Mouse (Mus musculus) forebrain, embryonic 16.5 days (tissue): Measurements from ENCODE around the gene Bcl9l. TPM values are rescaled to one million over a fixed set of nuclear protein-coding genes. Genes with fewer than 3 reads are reported as not detected.

Experiments used
- ATAC-seq: fragments of 200-750 bp; cut with Nextera tagmentation; 2 replicates; pipeline ENCODE4 v1.8.0; 2017; ENCODE audit warnings: mild to moderate bottlenecking, moderate library complexity
- H3K27ac ChIP-seq: fragments of 300-500 bp; sonication (generic); 2 replicates; pipeline ENCODE4 v1.5.1; 2014; ENCODE audit warnings: low read length, control low read depth
- H3K27me3 ChIP-seq: fragments of 300-500 bp; sonication (generic); replicated peaks from 2 replicates; pipeline ENCODE4 v1.6.1; 2014; ENCODE audit warnings: low read length; ENCODE audit not compliant: control insufficient read depth, insufficient read depth
- H3K36me3 ChIP-seq: fragments of 300-500 bp; sonication (generic); 2 replicates; pipeline ENCODE4 v1.6.1; 2014; ENCODE audit not compliant: control insufficient read depth, insufficient read depth
- H3K4me1 ChIP-seq: fragments of 300-500 bp; sonication (generic); replicated peaks from 2 replicates; pipeline ENCODE4 v1.6.1; 2014; ENCODE audit warnings: low read length; ENCODE audit not compliant: control insufficient read depth, insufficient read depth
- H3K4me2 ChIP-seq: fragments of 300-500 bp; sonication (generic); 2 replicates; pipeline ENCODE4 v1.6.1; 2014; ENCODE audit warnings: mild to moderate bottlenecking, low read length, control low read depth
- H3K4me3 ChIP-seq: fragments of 300-500 bp; sonication (generic); replicated peaks from 2 replicates; pipeline ENCODE4 v1.5.1; 2014; ENCODE audit warnings: mild to moderate bottlenecking, low read length, control low read depth
- H3K9ac ChIP-seq: fragments of 300-500 bp; sonication (generic); replicated peaks from 2 replicates; pipeline ENCODE4 v1.6.1; 2014; ENCODE audit warnings: low read depth, low read length, control low read depth
- H3K9me3 ChIP-seq: fragments of 300-500 bp; sonication (generic); 2 replicates; pipeline ENCODE4 v1.6.1; 2016; ENCODE audit warnings: low read length; ENCODE audit not compliant: control insufficient read depth
- WGBS: fragments of 180-500 bp; shearing (Covaris S2); extraction: QIAGEN DNeasy Blood & Tissue Kit; methylation state at CpG from one replicate; pipeline ENCODE4 v1.1.7; 2014; 5-methylcytosine and 5-hydroxymethylcytosine counted together
- polyA plus RNA-seq: library from polyadenylated mRNA; unstranded; fragments of >200 nt; fragmentation: Nextera tagmentation; extraction: Ambion mirVana; gene quantifications from 2 replicates; pipeline ENCODE4 v1.2.1, GENCODE M21; 2015

The Bcl9l gene
- polyA plus RNA-seq, 1 experiment from 2014 or later = 15.0 TPM

DNA sequence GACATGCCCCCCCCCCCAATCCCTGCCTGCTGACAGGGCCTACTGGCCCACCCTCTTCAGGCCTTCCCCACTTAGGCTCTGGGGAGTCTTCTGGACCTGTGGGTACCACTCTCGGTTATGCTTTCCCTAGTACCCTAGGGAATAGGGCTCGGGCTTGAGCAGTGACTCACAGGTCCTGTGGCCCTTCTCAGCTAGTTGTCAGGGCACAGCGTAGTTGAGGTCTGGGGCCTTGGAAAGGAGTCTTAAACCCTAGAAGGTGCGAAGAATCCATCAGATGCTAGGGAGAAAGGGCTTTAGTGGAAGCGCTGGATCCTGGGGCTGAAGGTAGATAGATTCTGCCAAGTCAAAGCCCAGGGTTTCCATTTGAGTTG, 17.5 kb downstream of the Bcl9l start:
- H3K27ac ChIP-seq = peak overlapping the region; percentile 79
- peak overlapping the region; percentile 57 for H3K4me2 ChIP-seq
- H3K9me3 ChIP-seq = no peaks in the 10 kb centered on the region
- ATAC-seq = no peak
- peaks cover 65% of the 10 kb centered on the region for H3K4me1 ChIP-seq
- H3K4me3 ChIP-seq = no peak overlapping the region
- H3K27me3 ChIP-seq = no peaks in the 10 kb centered on the region
- H3K9ac ChIP-seq = peak overlapping the region; percentile 31
- peaks cover 3% of the 10 kb centered on the region; the same call in 1 of the 2 replicates for H3K36me3 ChIP-seq
- 45% methylated on average over 5 of the region's 5 CpGs for WGBS

DNA sequence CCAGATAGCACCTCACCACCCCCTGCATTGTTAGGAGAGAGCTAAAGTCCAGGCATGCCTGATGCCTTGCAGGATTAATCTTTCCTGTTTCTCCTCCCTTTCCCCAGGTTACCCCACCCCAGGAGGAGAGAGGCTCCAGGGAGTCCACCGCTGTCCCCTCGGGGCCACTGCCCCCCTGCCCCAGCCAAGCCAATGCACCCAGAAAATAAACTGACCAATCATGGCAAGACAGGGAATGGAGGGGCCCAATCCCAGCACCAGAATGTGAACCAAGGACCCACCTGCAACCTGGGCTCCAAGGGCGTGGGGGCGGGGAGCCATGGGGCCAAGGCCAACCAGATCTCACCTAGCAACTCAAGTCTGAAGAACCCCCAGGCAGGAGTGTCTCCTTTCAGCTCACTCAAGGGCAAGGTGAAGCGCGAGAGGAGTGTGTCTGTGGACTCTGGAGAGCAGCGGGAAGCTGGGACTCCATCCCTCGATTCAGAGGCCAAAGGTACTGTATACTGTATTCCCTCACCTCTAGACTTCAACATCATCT, 18.1 kb downstream of the Bcl9l start:
- Histone ChIP-seq H3K27ac (no peak overlapping the region), H3K9ac (no peak overlapping the region; the same call in 1 of the 2 replicates), H3K9me3 (no peaks in the 10 kb centered on the region), H3K27me3 (no peaks in the 10 kb centered on the region), H3K4me1 (peaks cover 63% of the 10 kb centered on the region), H3K4me2 (no peak overlapping the region), H3K36me3 (peaks cover 5% of the 10 kb centered on the region; the same call in 1 of the 2 replicates), H3K4me3 (no peak overlapping the region)
- ATAC-seq = no peak
- 55% methylated on average over 8 of the region's 8 CpGs for WGBS

DNA sequence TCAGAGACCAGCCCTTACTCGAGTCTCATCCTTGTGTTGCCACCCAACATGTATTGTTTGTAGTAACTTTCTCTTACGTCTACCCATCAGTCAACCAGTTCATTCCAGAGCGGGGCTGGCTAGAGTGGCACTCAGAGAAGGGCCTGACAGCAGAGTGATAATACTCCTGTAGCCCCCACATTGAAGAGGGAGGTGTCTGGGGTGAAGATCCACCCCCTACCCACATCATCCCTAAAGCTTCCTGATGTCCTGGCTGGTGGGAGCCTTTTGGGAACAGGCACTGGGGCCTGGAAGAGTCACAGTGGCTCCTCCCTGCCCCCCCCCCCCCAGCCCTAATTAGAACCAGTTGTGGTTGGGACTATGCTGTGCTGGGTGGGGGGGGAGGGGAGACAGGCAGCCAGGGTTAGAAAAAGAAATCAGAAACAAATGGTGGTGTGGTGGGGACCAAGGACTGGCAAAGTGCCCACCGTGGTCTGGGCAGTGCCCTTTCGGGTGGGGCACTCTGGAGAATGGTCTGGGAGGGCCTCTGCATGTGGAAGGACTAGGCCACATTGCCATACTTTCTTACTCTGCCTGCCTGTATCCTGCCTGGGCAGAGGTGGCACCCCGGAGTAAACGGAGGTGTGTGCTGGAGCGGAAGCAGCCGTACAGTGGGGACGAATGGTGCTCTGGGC, 18.7 kb downstream of the Bcl9l start:
- peaks cover 66% of the 10 kb centered on the region for H3K4me1 ChIP-seq

DNA sequence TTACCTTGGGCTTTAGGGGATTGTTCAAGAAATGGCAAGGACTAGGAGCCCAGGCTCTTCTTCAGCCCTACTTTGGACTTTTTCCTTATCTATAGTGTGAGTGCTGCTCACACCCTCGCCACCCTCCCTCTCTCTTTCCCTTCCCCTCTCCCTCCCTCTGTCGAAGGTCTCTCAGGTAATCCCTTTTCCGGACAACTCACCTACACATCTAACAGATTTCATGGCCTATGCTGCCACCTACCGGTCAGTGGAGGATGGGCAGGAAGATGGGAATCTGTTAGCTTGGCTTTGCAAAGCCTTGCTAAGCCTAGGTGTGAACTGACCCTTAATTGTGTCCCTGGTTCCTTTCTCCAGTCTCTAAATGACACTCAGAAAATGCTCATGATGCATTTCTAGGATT, 19.4 kb downstream of the Bcl9l start:
- H3K4me1 ChIP-seq = peaks cover 59% of the 10 kb centered on the region
- H3K27ac ChIP-seq = no peak overlapping the region
- no peak overlapping the region for H3K4me2 ChIP-seq

More for the DNA sequence above, 18.7 kb downstream of the Bcl9l start:
- Histone ChIP-seq H3K27me3 (no peaks in the 10 kb centered on the region), H3K4me2 (no peak overlapping the region), H3K27ac (no peak overlapping the region), H3K9ac (0 out of 2 replicates have a peak overlapping the region, but pooled peaks have one; percentile 7), H3K9me3 (no peaks in the 10 kb centered on the region), H3K36me3 (peaks cover 12% of the 10 kb centered on the region), H3K4me3 (no peak overlapping the region)
- no peak for ATAC-seq
- WGBS = 35% methylated on average over 10 of the region's 10 CpGs

DNA sequence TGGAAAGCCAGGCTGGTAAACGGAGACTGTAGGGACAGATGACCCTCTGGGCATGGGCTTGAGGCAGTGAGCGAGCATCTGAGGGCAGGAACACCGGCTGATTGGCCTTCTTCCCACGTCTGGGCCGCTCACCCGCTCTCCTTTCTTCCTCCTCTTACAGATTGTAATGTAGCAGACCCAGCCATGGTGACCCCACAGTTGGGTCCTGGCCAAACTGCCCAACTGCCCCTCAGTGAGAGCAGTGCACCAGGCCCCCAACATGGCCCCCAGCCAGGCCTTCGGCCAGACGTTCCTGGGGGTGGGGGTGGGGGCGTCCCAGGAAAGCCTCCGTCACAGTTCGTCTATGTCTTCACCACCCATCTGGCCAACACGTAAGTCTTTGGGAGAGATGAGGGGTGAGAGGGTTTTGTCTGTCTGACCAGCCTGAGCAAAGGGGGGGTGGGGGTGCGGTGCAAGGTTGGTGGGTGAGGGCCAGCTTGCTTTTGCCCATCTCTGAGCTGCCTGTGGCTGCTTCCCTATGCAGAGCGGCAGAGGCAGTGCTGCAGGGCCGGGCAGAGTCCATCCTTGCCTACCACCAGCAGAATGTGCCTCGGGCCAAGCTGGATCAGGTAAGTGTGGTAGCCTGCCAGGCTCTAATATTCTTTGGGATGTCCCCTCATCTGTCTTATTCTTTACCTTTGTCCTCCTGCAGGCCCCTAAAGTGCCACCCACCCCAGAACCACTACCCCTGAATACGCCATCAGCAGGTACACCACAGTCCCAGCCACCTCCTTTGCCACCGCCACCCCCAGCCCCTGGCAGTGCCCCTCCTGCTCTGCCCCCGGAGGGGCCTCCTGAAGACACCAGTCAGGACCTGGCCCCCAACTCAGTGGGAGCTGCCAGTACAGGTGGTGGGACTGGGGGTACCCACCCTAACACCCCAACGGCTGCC, 22.5 kb downstream of the Bcl9l start:
- H3K9me3 ChIP-seq = no peaks in the 10 kb centered on the region
- no peak overlapping the region for H3K9ac ChIP-seq
- H3K4me1 ChIP-seq = peaks cover 43% of the 10 kb centered on the region
- no peaks in the 10 kb centered on the region for H3K27me3 ChIP-seq
- H3K4me3 ChIP-seq = no peak overlapping the region
- ATAC-seq = no peak
- WGBS = 66% methylated on average over 19 of the region's 20 CpGs
- peaks cover 22% of the 10 kb centered on the region for H3K36me3 ChIP-seq
- H3K4me2 ChIP-seq = no peak overlapping the region
- H3K27ac ChIP-seq = no peak overlapping the region

More for the DNA sequence above, 19.4 kb downstream of the Bcl9l start:
- peaks cover 18% of the 10 kb centered on the region for H3K36me3 ChIP-seq
- no peaks in the 10 kb centered on the region for H3K9me3 ChIP-seq
- 0% methylated on average over 4 of the region's 4 CpGs for WGBS
- no peaks in the 10 kb centered on the region for H3K27me3 ChIP-seq
- H3K4me3 ChIP-seq = no peak overlapping the region
- no peak for ATAC-seq
- H3K9ac ChIP-seq = no peak overlapping the region

DNA sequence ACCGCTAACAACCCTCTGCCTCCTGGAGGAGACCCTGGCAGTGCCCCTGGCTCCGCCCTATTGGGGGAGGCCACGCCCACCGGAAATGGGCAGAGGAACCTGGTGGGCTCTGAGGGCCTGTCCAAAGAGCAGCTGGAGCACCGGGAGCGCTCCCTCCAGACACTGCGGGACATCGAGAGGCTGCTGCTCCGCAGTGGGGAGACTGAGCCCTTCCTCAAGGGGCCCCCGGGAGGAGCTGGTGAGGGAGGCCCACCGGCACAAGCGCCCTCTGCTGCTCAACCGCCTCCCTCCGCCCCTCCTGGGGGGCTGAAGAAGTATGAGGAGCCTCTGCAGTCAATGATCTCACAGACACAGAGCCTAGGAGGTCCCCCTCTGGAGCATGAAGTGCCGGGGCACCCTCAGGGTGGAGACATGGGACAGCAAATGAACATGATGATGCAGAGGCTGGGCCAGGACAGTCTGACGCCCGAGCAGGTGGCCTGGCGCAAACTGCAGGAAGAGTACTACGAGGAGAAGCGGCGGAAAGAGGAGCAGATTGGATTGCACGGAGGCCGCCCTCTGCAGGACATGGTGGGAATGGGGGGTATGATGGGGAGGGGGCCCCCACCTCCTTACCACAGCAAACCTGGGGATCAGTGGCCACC, 23.3 kb downstream of the Bcl9l start:
- WGBS = 52% methylated on average over 23 of the region's 23 CpGs
- H3K9me3 ChIP-seq = no peaks in the 10 kb centered on the region
- H3K27ac ChIP-seq = no peak overlapping the region
- no peak overlapping the region for H3K9ac ChIP-seq
- peaks cover 45% of the 10 kb centered on the region for H3K4me1 ChIP-seq
- H3K4me2 ChIP-seq = no peak overlapping the region
- no peak for ATAC-seq
- H3K4me3 ChIP-seq = no peak overlapping the region
- H3K27me3 ChIP-seq = no peaks in the 10 kb centered on the region
- peaks cover 22% of the 10 kb centered on the region for H3K36me3 ChIP-seq

DNA sequence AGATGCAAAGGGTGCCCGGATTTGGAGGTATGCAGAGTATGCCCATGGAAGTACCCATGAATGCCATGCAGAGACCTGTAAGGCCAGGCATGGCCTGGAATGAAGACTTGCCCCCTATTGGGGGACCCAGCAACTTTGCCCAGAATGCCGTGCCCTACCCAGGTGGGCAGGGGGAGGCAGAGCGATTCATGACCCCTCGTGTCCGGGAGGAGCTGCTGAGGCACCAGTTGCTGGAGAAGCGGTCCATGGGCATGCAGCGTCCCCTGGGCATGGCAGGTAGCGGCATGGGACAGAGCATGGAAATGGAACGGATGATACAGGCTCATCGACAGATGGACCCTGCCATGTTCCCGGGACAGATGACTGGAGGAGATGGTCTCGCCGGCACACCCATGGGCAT, 23.9 kb downstream of the Bcl9l start:
- ATAC-seq = no peak
- H3K27me3 ChIP-seq = no peaks in the 10 kb centered on the region
- WGBS = 92% methylated on average over 13 of the region's 13 CpGs
- H3K9ac ChIP-seq = no peak overlapping the region
- no peak overlapping the region for H3K4me3 ChIP-seq
- no peaks in the 10 kb centered on the region for H3K9me3 ChIP-seq
- H3K4me2 ChIP-seq = no peak overlapping the region
- H3K27ac ChIP-seq = no peak overlapping the region
- H3K36me3 ChIP-seq = peaks cover 19% of the 10 kb centered on the region
- H3K4me1 ChIP-seq = peaks cover 42% of the 10 kb centered on the region

DNA sequence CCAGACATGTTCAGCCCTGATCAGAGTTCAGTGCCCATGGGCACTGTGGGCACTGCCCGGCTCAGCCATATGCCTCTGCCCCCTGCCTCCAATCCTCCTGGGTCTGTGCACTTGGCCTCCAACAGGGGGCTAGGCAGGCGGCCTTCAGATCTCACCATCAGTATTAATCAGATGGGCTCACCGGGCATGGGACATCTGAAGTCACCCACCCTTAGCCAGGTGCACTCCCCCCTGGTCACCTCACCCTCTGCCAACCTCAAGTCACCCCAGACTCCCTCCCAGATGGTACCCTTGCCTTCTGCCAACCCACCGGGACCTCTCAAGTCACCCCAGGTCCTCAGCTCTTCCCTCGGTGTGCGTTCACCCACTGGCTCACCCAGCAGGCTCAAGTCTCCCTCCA, 24.7 kb downstream of the Bcl9l start:
- ATAC-seq = no peak
- Histone ChIP-seq H3K36me3 (peaks cover 19% of the 10 kb centered on the region), H3K4me2 (no peak overlapping the region), H3K27ac (no peak overlapping the region), H3K9me3 (no peaks in the 10 kb centered on the region), H3K4me3 (no peak overlapping the region), H3K4me1 (peaks cover 38% of the 10 kb centered on the region), H3K27me3 (no peaks in the 10 kb centered on the region), H3K9ac (no peak overlapping the region)
- 93% methylated on average over 6 of the region's 6 CpGs for WGBS

DNA sequence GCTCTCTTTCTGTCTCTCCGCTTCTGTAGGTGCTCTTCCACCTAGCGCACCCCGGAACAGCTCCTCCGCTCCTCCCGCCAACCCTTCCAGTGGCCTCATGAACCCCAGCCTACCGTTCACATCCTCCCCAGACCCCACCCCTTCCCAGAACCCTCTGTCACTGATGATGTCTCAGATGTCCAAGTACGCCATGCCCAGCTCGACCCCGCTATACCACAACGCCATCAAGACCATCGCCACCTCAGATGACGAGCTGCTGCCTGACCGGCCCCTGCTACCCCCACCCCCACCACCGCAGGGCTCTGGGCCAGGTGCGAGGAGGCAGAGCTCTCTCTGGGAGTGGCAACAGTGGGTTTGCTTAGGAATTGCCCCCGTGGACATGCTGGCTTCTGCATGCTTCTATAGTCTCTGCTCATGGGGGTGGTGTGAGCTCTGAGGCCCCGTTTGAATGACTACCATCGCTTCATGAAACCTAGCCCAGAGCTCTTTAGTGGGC, 25.5 kb downstream of the Bcl9l start:
- Histone ChIP-seq H3K36me3 (peaks cover 19% of the 10 kb centered on the region), H3K4me1 (peaks cover 38% of the 10 kb centered on the region), H3K9ac (no peak overlapping the region), H3K4me2 (no peak overlapping the region), H3K9me3 (no peaks in the 10 kb centered on the region), H3K27me3 (no peaks in the 10 kb centered on the region), H3K4me3 (no peak overlapping the region), H3K27ac (no peak overlapping the region)
- no peak for ATAC-seq
- WGBS = 86% methylated on average over 18 of the region's 18 CpGs
